Mouse (Mus musculus) heart, adult 2 months (tissue): ENCODE data around the gene Tsc22d4. TPM values are rescaled to one million over a fixed set of nuclear protein-coding genes. Genes with fewer than 3 reads are reported as not detected.

Experiments
- DNase-seq, 2 experiments: peaks; one replicate each; pipeline ENCODE4 v3.0.0; 2021
- H3K27ac ChIP-seq: fragments of 200-600 bp; 2 replicates; pipeline ENCODE4 v1.8.1; 2022
- H3K27me3 ChIP-seq: fragments of 200-500 bp; 2 replicates; pipeline ENCODE4 v1.6.1; 2012; ENCODE audit warnings: mild to moderate bottlenecking, low read length, inconsistent platforms, mixed read lengths; ENCODE audit not compliant: control insufficient read depth, insufficient read depth
- H3K36me3 ChIP-seq: fragments of 200-500 bp; 2 replicates; pipeline ENCODE4 v1.6.1; 2012; ENCODE audit warnings: low read length, inconsistent platforms; ENCODE audit not compliant: control insufficient read depth, insufficient read depth
- H3K4me1 ChIP-seq: fragments of 200-500 bp; 2 replicates; pipeline ENCODE4 v1.6.1; 2011; ENCODE audit warnings: low read length; ENCODE audit not compliant: control insufficient read depth, insufficient read depth
- H3K4me3 ChIP-seq: fragments of 200-600 bp; 2 replicates; pipeline ENCODE4 v1.8.1; 2022
- H3K79me2 ChIP-seq: fragments of 200-500 bp; replicated peaks from 2 replicates; pipeline ENCODE4 v1.6.1; 2012; ENCODE audit warnings: mild to moderate bottlenecking, inconsistent platforms, low read length, moderate library complexity, mixed read lengths; ENCODE audit not compliant: control insufficient read depth, insufficient read depth
- H3K9ac ChIP-seq: fragments of 200-500 bp; 2 replicates; pipeline ENCODE4 v1.6.1; 2012; ENCODE audit warnings: low read depth, mild to moderate bottlenecking, control low read depth, inconsistent platforms, low read length, mixed read lengths
- CTCF ChIP-seq: fragments of 200-600 bp; IDR thresholded peaks from 2 replicates; pipeline ENCODE4 v1.8.1; 2022; ENCODE audit warnings: antibody characterized with exemption, mild to moderate bottlenecking, moderate library complexity
- EP300 ChIP-seq: fragments of 200-500 bp; IDR thresholded peaks from 2 replicates; pipeline ENCODE4 v1.6.1; 2011; ENCODE audit warnings: low read depth, low read length, control low read depth; ENCODE audit not compliant: insufficient read depth
- POLR2A ChIP-seq: fragments of 200-500 bp; IDR thresholded peaks from 2 replicates; pipeline ENCODE4 v1.6.1; 2011; ENCODE audit warnings: mild to moderate bottlenecking, low read depth, low read length, control low read depth; ENCODE audit not compliant: insufficient read depth
- WGBS: fragments of 180-500 bp; shearing (Covaris S2); methylation state at CpG from one replicate; pipeline ENCODE4 v1.1.7; 2018; 5-methylcytosine and 5-hydroxymethylcytosine counted together
- intact Hi-C: fragments of 180-260 bp; cut with DNase I; formaldehyde crosslinking; loops from one replicate; pipeline ENCODE4 v1.15.1; 2025
- polyA plus RNA-seq: library from polyadenylated mRNA; depleted of rRNA; stranded (reverse); fragments of >200 nt; gene quantifications from 2 replicates; pipeline ENCODE4 v1.2.3, GENCODE M21; 2012
- total RNA-seq, 2 experiments: library from RNA; stranded (reverse); gene quantifications; 2 replicates each; pipeline ENCODE4 v1.2.3; 2021

Tsc22d4 gene
- total and polyA plus RNA-seq, 3 experiments = 251 to 258 (median 254) TPM

GRCm38 (mm10) chr5:137786109-137786942 lies 40.8 kb downstream of the Tsc22d4 start:
- H3K27ac ChIP-seq = peak overlapping the region; percentile 97
- peaks cover 4% of the 10 kb centered on the region; the same call in 1 of the 2 replicates for H3K79me2 ChIP-seq
- no peaks in the 10 kb centered on the region for H3K27me3 ChIP-seq
- H3K4me1 ChIP-seq = peaks cover 19% of the 10 kb centered on the region
- WGBS = under 1% methylated on average over 79 of the region's 79 CpGs
- H3K9ac ChIP-seq = peak overlapping the region; percentile 82
- peak overlapping the region; percentile 64 for H3K4me3 ChIP-seq
- peak; percentile 98 to 99 for DNase-seq
- H3K36me3 ChIP-seq = peaks cover 11% of the 10 kb centered on the region
- intact Hi-C loops = loop anchor here (2.0 to 10.0 kb wide), 4 partner anchors 254 to 802 kb away; partner anchors contain the start of genes Epo, Gnb2, Plod3 and Pop7
- TF ChIP-seq CTCF (no peak), EP300 (peak; percentile 75; the same call in 1 of the 2 replicates), POLR2A (peak; percentile 99)

DNA sequence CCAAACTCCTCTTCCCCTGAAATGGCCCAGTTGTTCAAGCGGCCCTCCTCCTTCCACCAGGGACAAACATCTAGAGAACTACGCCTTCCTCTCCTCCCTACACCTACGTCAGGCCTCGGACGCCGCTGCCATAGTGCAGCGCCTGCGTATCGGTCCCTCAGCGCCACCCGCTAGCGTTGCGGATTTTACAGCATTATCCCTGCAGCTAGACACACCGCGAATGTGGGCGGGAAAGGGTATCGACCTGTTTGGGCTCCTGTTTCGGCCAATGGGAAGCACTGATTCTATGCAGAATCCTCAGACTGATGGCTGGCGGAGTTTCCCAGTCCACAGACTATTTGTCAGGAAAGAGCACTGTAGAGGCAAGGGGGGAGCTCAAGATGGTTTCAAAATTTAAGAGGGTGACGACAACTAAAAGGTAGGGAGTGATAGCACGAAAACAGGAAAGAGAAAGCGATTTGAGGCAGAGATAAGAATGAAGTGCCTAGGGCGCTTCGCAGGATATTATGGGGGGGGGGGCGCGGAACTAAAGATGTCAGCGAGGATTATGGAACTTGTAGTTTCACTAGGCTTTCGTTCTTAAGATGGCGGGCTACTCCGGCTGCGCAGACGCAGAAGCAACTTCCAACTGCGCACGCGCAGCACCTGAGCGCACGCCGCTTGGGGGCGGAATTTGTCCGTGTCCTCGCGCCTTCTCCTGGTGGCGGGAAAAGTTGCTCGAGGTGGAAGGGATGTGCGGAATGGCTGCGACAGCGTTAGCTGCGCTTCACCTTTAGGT lies 41.8 kb downstream of the Tsc22d4 start, which contains the start of the genes Mepce and Zcwpw1:
Gene Mepce (minus strand): TSS at position 505 of the 778 bp plus-strand sequence.
Gene Zcwpw1 (plus strand): TSS at position 648 of the 778 bp plus-strand sequence.
- Histone ChIP-seq H3K4me3 (peak within 1 kb of the TSS; percentile 64), H3K27ac (peak within 1 kb of the TSS; percentile 97), H3K36me3 (peaks cover 11% of the 10 kb centered on the region), H3K4me1 (peaks cover 19% of the 10 kb centered on the region), H3K9ac (peak within 1 kb of the TSS; percentile 81), H3K27me3 (no peaks in the 10 kb centered on the region), H3K79me2 (peaks cover 4% of the 10 kb centered on the region; the same call in 1 of the 2 replicates)
- under 1% methylated on average over 48 of the region's 48 CpGs for WGBS
- peak; percentile 96 to 98 for DNase-seq
- TF ChIP-seq EP300 = peak; percentile 85
- peak; percentile 83 for TF ChIP-seq CTCF
- TF ChIP-seq POLR2A = peak; percentile 77
- intact Hi-C loops = loop anchor here (2.0 to 10.0 kb wide), 4 partner anchors 255 to 803 kb away; partner anchors contain the start of genes Epo, Gnb2, Plod3 and Pop7

DNA sequence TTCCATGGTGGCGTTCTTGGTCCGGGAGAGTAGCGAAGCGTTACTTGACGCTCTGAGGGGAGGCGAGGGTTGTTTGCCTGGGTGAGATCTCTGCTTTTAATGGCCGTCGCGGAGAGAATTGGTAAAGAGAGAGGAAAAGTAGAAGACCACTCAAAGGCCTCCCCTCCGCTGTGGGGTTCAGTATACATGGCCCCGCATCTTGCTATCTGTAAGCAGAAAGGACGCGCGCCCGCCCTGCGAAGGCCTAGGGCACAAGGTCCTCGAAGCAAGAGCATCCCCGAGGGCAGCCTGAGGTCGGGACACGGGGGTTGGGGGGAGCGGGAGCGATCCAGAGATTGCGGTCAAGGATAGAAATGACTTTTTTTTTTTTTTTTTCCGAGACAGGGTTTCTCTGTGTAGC lies 42.6 kb downstream of the Tsc22d4 start:
- Histone ChIP-seq H3K4me3 (peak overlapping the region; percentile 64), H3K27ac (no peak overlapping the region), H3K9ac (no peak overlapping the region), H3K4me1 (peaks cover 18% of the 10 kb centered on the region), H3K27me3 (no peaks in the 10 kb centered on the region), H3K79me2 (peaks cover 4% of the 10 kb centered on the region; the same call in 1 of the 2 replicates), H3K36me3 (peaks cover 11% of the 10 kb centered on the region)
- TF ChIP-seq EP300 (no peak), POLR2A (no peak), CTCF (no peak)
- intact Hi-C loops = loop anchor here (5.0 to 10.0 kb wide), 3 partner anchors 283 to 803 kb away; partner anchors contain the start of genes Plod3, Pop7, Zfp113 and Znhit1
- peak in 1 of 2 experiments; percentile 23 for DNase-seq
- 70% methylated on average over 24 of the region's 24 CpGs for WGBS

- intact Hi-C loops = loop anchor here (5.0 to 10.0 kb wide), 3 partner anchors 284 to 804 kb away; partner anchors contain the start of genes Plod3, Pop7, Zfp113 and Znhit1
- H3K79me2 ChIP-seq = peaks cover 4% of the 10 kb centered on the region; the same call in 1 of the 2 replicates
- H3K27me3 ChIP-seq = no peaks in the 10 kb centered on the region
- H3K27ac ChIP-seq = no peak overlapping the region
- no peak for DNase-seq
- TF ChIP-seq POLR2A (no peak), EP300 (no peak), CTCF (no peak)
- H3K4me3 ChIP-seq = no peak overlapping the region
- H3K36me3 ChIP-seq = peaks cover 5% of the 10 kb centered on the region
- H3K9ac ChIP-seq = no peak overlapping the region
- 98% methylated on average over 2 of the region's 2 CpGs for WGBS
- peaks cover 14% of the 10 kb centered on the region for H3K4me1 ChIP-seq
These were observed 43.5 kb downstream of the Tsc22d4 start for GRCm38 (mm10) chr5:137788946-137789531.

GRCm38 (mm10) chr5:137791553-137791952 lies 46.0 kb downstream of the Tsc22d4 start:
- H3K27ac ChIP-seq = no peak overlapping the region
- H3K36me3 ChIP-seq = no peaks in the 10 kb centered on the region
- no peak for TF ChIP-seq EP300
- TF ChIP-seq POLR2A = no peak
- TF ChIP-seq CTCF = peak; percentile 73
- intact Hi-C loops = loop anchor here (2.0 to 5.0 kb wide), 3 partner anchors 85 to 181 kb away; no protein-coding TSS in a partner anchor
- no peak overlapping the region for H3K4me3 ChIP-seq
- DNase-seq = no peak
- H3K79me2 ChIP-seq = no peaks in the 10 kb centered on the region
- no peaks in the 10 kb centered on the region for H3K27me3 ChIP-seq
- H3K9ac ChIP-seq = no peak overlapping the region
- H3K4me1 ChIP-seq = peaks cover 3% of the 10 kb centered on the region; the same call in 1 of the 2 replicates
